Mouse (Mus musculus) bone marrow macrophage, adult 2 months (primary cell): ENCODE data around the gene Cacna2d3.

Source experiments
- CTCF ChIP-seq: IDR thresholded peaks from 2 replicates; pipeline ENCODE4 v1.5.1; 2012; ENCODE audit warnings: low read depth, mild to moderate bottlenecking, low read length, moderate library complexity
- POLR2A ChIP-seq: IDR thresholded peaks from 2 replicates; pipeline ENCODE4 v1.6.1; 2012; ENCODE audit warnings: mild to moderate bottlenecking, low read depth, low read length, borderline replicate concordance

DNA sequence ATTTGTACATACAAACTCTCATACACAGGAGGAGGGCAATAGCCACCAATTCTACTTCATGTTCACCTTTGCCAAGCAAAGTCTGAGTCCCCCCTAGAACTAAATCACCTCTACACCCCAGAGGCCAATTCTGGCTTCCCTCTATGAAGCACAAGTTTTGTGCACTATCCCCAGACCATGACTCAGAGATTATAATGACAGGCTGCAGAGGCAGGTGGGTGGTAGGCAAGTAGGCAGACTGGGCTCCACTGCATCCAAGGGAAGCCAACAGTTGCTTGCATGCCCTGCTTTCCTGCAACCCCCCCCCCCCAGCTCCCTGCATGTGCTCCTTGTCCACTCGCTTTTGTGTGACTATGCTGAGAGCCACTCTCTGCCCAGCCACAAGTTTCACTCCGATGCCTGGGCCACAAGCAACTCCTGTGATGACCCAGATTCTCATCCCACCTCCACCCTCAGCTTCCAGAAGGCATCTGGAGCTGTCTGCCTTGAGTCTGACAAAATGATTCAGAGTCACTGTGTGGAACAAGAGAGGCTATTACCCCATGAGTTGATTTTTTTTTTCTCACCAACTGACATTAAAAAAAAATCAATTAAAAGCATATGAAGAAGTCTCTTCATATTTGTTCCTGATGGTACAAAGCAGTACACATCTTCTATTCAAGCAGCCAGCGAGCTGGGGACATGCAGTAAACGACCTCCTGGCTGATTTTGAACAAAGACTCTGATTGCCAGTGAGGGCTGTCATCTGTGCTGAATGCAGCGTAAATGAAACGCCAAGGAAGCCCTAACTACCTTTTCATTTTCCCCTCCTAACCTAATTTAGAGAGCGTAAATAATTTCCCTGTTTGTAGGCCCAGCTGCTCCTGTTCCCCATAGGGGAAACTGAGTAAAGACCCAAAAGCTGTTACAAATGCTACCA, 201.7 kb downstream of the Cacna2d3 start:
- TF ChIP-seq POLR2A (no peak), CTCF (no peak)
